18 mouse cellular contexts compared by ENCODE assay signal in the genomic region with DNA sequence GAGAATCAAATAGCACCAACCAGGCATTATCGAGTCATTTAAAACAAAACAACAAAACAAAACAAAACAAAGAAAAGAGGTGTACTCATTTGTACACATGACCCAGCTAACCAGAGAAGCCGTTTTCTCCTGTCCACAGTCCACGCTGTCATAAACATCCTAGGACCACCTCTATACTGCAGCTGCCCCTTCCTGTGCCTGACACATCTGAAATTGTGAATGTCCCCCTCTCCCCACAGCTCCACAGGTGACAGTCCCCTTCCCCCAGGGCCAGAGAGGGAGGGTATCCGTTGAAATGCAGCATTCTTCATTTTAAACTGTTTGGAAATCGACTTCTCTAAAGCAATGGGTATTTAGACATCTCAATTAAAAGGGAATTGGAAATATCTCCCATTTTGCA.
DNase-seq lines count a peak whose midpoint lies in the region; ATAC-seq and TF ChIP-seq lines count a peak whose summit lies in the region.
"Had no signal": no experiment of that assay in that cellular context is flagged by ENCODE, and none has a peak within 500 bp of the region (broad histone marks: within the 10 kb centered on the region; RNA-seq: fewer than 3 reads in every experiment).

No protein-coding gene starts in this region.

- no peak overlapping the region for H3K4me3 ChIP-seq in kidney, embryonic 16.5 days (ENCODE audit: low read length)
- H3K4me3 ChIP-seq in kidney, embryonic 14.5 days (ENCODE audit: low read length) = no peak overlapping the region
- H3K4me3 ChIP-seq in forebrain, embryonic 10.5 days = no peak overlapping the region
- H3K4me3 ChIP-seq in forebrain, embryonic 15.5 days = no peak overlapping the region
- H3K4me3 ChIP-seq in hindbrain, embryonic 15.5 days = no peak overlapping the region
- H3K4me3 ChIP-seq in cerebellum, adult 2 months (replicated peaks; ENCODE audit: insufficient read depth, low read depth, low read length) = no peak overlapping the region
- H3K4me3 ChIP-seq: embryonic facial prominence, embryonic 15.5 days; liver, embryonic 15.5 days had no signal

- no peak for TF ChIP-seq POLR2A in cerebellum, adult 2 months (IDR thresholded peaks at IDR 0.05; ENCODE audit: borderline replicate concordance, insufficient read depth, low read length)

- H3K9me3 ChIP-seq in kidney, embryonic 16.5 days (ENCODE audit: low read length) = no peaks in the 10 kb centered on the region
- H3K9me3 ChIP-seq in kidney, embryonic 14.5 days (ENCODE audit: control insufficient read depth, low read length) = no peaks in the 10 kb centered on the region
- no peaks in the 10 kb centered on the region for H3K9me3 ChIP-seq in forebrain, embryonic 10.5 days
- H3K9me3 ChIP-seq in forebrain, embryonic 15.5 days = no peaks in the 10 kb centered on the region
- H3K9me3 ChIP-seq in hindbrain, embryonic 15.5 days = no peaks in the 10 kb centered on the region
- H3K9me3 ChIP-seq: embryonic facial prominence, embryonic 15.5 days; liver, embryonic 15.5 days had no signal

- H3K27ac ChIP-seq in kidney, embryonic 16.5 days (ENCODE audit: low read length) = no peak overlapping the region
- no peak overlapping the region for H3K27ac ChIP-seq in kidney, embryonic 14.5 days (ENCODE audit: low read depth, low read length)
- H3K27ac ChIP-seq in forebrain, embryonic 10.5 days = peak overlapping the region; percentile 83
- peak overlapping the region; percentile 70 for H3K27ac ChIP-seq in forebrain, embryonic 15.5 days (replicated peaks)
- peak overlapping the region; percentile 52; the same call in 1 of the 2 replicates for H3K27ac ChIP-seq in hindbrain, embryonic 15.5 days (replicated peaks)
- no peak overlapping the region for H3K27ac ChIP-seq in cerebellum, adult 2 months (ENCODE audit: insufficient read depth, low read length)
- H3K27ac ChIP-seq: embryonic facial prominence, embryonic 15.5 days; liver, embryonic 15.5 days had no signal

- no peak overlapping the region for H3K4me2 ChIP-seq in kidney, embryonic 16.5 days (replicated peaks; ENCODE audit: low read depth, low read length)
- H3K4me2 ChIP-seq in kidney, embryonic 14.5 days (replicated peaks; ENCODE audit: low read depth, low read length) = no peak overlapping the region
- no peak overlapping the region for H3K4me2 ChIP-seq in forebrain, embryonic 15.5 days (replicated peaks)
- H3K4me2 ChIP-seq in hindbrain, embryonic 15.5 days = no peak overlapping the region
- H3K4me2 ChIP-seq: embryonic facial prominence, embryonic 15.5 days; liver, embryonic 15.5 days had no signal

- H3K4me1 ChIP-seq in kidney, embryonic 16.5 days (ENCODE audit: insufficient read depth, low read length) = peaks cover 32% of the 10 kb centered on the region
- peaks cover 8% of the 10 kb centered on the region; the same call in 1 of the 2 replicates for H3K4me1 ChIP-seq in kidney, embryonic 14.5 days (ENCODE audit: control insufficient read depth, insufficient read depth, low read length)
- H3K4me1 ChIP-seq in forebrain, embryonic 10.5 days = peaks cover 52% of the 10 kb centered on the region
- H3K4me1 ChIP-seq in forebrain, embryonic 15.5 days = peaks cover 39% of the 10 kb centered on the region
- peaks cover 19% of the 10 kb centered on the region; the same call in 1 of the 2 replicates for H3K4me1 ChIP-seq in hindbrain, embryonic 15.5 days (replicated peaks)
- no peaks in the 10 kb centered on the region for H3K4me1 ChIP-seq in cerebellum, adult 2 months (ENCODE audit: control insufficient read depth, insufficient read depth, low read length)
- H3K4me1 ChIP-seq: embryonic facial prominence, embryonic 15.5 days; liver, embryonic 15.5 days had no signal

- ATAC-seq in kidney, embryonic 16.5 days (ENCODE audit: low FRiP score, low TSS enrichment) = no peak
- ATAC-seq in kidney, embryonic 14.5 days (ENCODE audit: low FRiP score, low TSS enrichment) = no peak
- peak; percentile 57; the same call in 1 of the 2 replicates for ATAC-seq in forebrain, embryonic 15.5 days (replicated peaks)
- ATAC-seq in hindbrain, embryonic 15.5 days (ENCODE audit: low FRiP score, low read depth) = no peak
- ATAC-seq: inflammation-experienced regulatory T-cells, adult 6 months had no signal

- DNase-seq in forebrain, embryonic 10.5 days (ENCODE audit: extremely low spot score, low spot score) = no peak
- DNase-seq in cerebellum, adult 2 months = no peak
- no peak for DNase-seq in embryo, embryonic 10.5 days (ENCODE audit: low spot score)
- DNase-seq in lung, adult 18-20 months = no peak
- DNase-seq: adrenal gland, postnatal 36 days; B cell, adult 2 months; cerebellum, adult 8-10 months; heart, postnatal 10 days; lung, postnatal 10 days; right cerebral cortex, postnatal 4 days; thymus, postnatal 25 days had no signal

- no peaks in the 10 kb centered on the region for H3K27me3 ChIP-seq in kidney, embryonic 16.5 days (ENCODE audit: insufficient read depth, low read length)
- no peaks in the 10 kb centered on the region for H3K27me3 ChIP-seq in kidney, embryonic 14.5 days (ENCODE audit: control insufficient read depth, insufficient read depth, low read length)
- H3K27me3 ChIP-seq in forebrain, embryonic 10.5 days (ENCODE audit: poor library complexity, severe bottlenecking) = no peaks in the 10 kb centered on the region
- H3K27me3 ChIP-seq in forebrain, embryonic 15.5 days = no peaks in the 10 kb centered on the region
- 0 out of 2 replicates have a peak, but pooled peaks cover 4% of the 10 kb centered on the region for H3K27me3 ChIP-seq in hindbrain, embryonic 15.5 days
- H3K27me3 ChIP-seq in cerebellum, adult 2 months (ENCODE audit: control insufficient read depth, insufficient read depth, low read length) = no peaks in the 10 kb centered on the region; the same call in 1 of the 2 replicates
- H3K27me3 ChIP-seq: embryonic facial prominence, embryonic 15.5 days; liver, embryonic 15.5 days had no signal

- H3K9ac ChIP-seq in kidney, embryonic 16.5 days (replicated peaks; ENCODE audit: low read length) = 0 out of 2 replicates have a peak overlapping the region, but pooled peaks have one; percentile 18
- H3K9ac ChIP-seq in kidney, embryonic 14.5 days (ENCODE audit: low read depth, low read length) = no peak overlapping the region
- H3K9ac ChIP-seq in forebrain, embryonic 15.5 days (replicated peaks) = no peak overlapping the region
- no peak overlapping the region for H3K9ac ChIP-seq in hindbrain, embryonic 15.5 days
- H3K9ac ChIP-seq: embryonic facial prominence, embryonic 15.5 days; liver, embryonic 15.5 days had no signal

- no peaks in the 10 kb centered on the region for H3K36me3 ChIP-seq in kidney, embryonic 16.5 days (ENCODE audit: insufficient read depth, low read length)
- no peaks in the 10 kb centered on the region for H3K36me3 ChIP-seq in kidney, embryonic 14.5 days (ENCODE audit: control insufficient read depth, insufficient read depth, low read length)
- H3K36me3 ChIP-seq in forebrain, embryonic 10.5 days (replicated peaks) = no peaks in the 10 kb centered on the region
- H3K36me3 ChIP-seq in forebrain, embryonic 15.5 days = no peaks in the 10 kb centered on the region
- no peaks in the 10 kb centered on the region for H3K36me3 ChIP-seq in hindbrain, embryonic 15.5 days
- H3K36me3 ChIP-seq: embryonic facial prominence, embryonic 15.5 days; liver, embryonic 15.5 days had no signal

- TF ChIP-seq CTCF in cerebellum, adult 2 months (IDR thresholded peaks at IDR 0.05; ENCODE audit: borderline replicate concordance, insufficient read depth, low read depth, low read length) = no peak

- 47% methylated on average over 5 of the region's 5 CpGs for WGBS in kidney, embryonic 16.5 days
- WGBS in kidney, embryonic 14.5 days = 35% methylated on average over 5 of the region's 5 CpGs
- WGBS in forebrain, embryonic 10.5 days = 14% methylated on average over 5 of the region's 5 CpGs
- 4% methylated on average over 5 of the region's 5 CpGs for WGBS in forebrain, embryonic 15.5 days
- 8% methylated on average over 5 of the region's 5 CpGs for WGBS in hindbrain, embryonic 15.5 days
- 21% methylated on average over 5 of the region's 5 CpGs for WGBS in cerebellum, adult 2 months

Comparison
In these comparisons a context has a peak if more than half of its experiments do, and no peak if none do; other contexts are left out.
1. H3K27ac ChIP-seq: peak in forebrain, embryonic 10.5 days (single experiment), forebrain, embryonic 15.5 days (single experiment) and hindbrain, embryonic 15.5 days (single experiment); none in kidney, embryonic 16.5 days (single experiment), kidney, embryonic 14.5 days (single experiment) and cerebellum, adult 2 months (single experiment).